Mouse (Mus musculus) lung, postnatal 0 days (tissue): Measurements from ENCODE around the gene Samd4b.

ENCODE experiments used
- CTCF ChIP-seq: IDR thresholded peaks from 2 replicates; pipeline ENCODE4 v1.5.1; 2016; ENCODE audit warnings: antibody characterized with exemption, mild to moderate bottlenecking
- EP300 ChIP-seq: IDR thresholded peaks from 2 replicates; pipeline ENCODE4 v1.6.1; 2016; ENCODE audit warnings: antibody characterized with exemption, mild to moderate bottlenecking, control low read depth

DNA sequence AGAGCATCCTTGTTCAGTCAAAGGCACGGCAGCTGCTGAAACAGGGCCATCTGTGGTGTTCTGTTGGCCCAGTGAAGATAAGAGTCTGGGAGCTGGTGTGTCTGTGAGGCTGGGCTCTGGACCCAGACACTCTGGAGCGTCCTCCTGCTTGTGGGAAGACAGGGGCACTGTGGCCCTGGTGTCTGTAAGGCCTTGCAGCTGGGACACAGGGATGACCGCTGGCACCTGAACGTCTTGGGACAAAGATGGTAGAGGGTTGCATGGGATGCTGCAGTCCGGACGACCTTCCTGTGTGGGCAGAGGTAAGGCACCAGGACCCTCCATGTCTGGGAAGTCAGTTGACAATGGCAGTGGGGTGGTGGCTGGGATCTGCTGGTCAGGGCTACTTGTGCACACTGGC, 237.7 kb downstream of the Samd4b start:
- TF ChIP-seq CTCF: no peak
- no peak for TF ChIP-seq EP300
